Mouse (Mus musculus) midbrain, embryonic 12.5 days (tissue): ENCODE results near the gene Ccdc71l. TPM values are rescaled to one million over a fixed set of nuclear protein-coding genes. Genes with fewer than 3 reads are reported as not detected.

Experiments used
- ATAC-seq: fragments of 200-750 bp; cut with Nextera tagmentation; 2 replicates; pipeline ENCODE4 v1.8.0; 2017; ENCODE audit warnings: low read depth, moderate TSS enrichment, moderate library complexity; ENCODE audit not compliant: low FRiP score
- H3K27ac ChIP-seq: fragments of 300-500 bp; sonication (generic); replicated peaks from 2 replicates; pipeline ENCODE4 v1.5.1; 2016; ENCODE audit warnings: mild to moderate bottlenecking
- H3K27me3 ChIP-seq: fragments of 300-500 bp; sonication (generic); 2 replicates; pipeline ENCODE4 v1.6.1; 2016; ENCODE audit warnings: mild to moderate bottlenecking
- H3K36me3 ChIP-seq: fragments of 300-500 bp; sonication (generic); 2 replicates; pipeline ENCODE4 v1.6.1; 2016
- H3K4me1 ChIP-seq: fragments of 300-500 bp; sonication (generic); 2 replicates; pipeline ENCODE4 v1.6.1; 2016
- H3K4me2 ChIP-seq: fragments of 300-500 bp; sonication (generic); replicated peaks from 2 replicates; pipeline ENCODE4 v1.6.1; 2016; ENCODE audit warnings: mild to moderate bottlenecking, moderate library complexity
- H3K4me3 ChIP-seq: fragments of 300-500 bp; sonication (generic); 2 replicates; pipeline ENCODE4 v1.5.1; 2016; ENCODE audit warnings: mild to moderate bottlenecking
- H3K9ac ChIP-seq: fragments of 300-500 bp; sonication (generic); replicated peaks from 2 replicates; pipeline ENCODE4 v1.6.1; 2016; ENCODE audit warnings: mild to moderate bottlenecking, moderate library complexity
- H3K9me3 ChIP-seq: fragments of 300-500 bp; sonication (generic); 2 replicates; pipeline ENCODE4 v1.6.1; 2016; ENCODE audit warnings: mild to moderate bottlenecking
- WGBS: fragments of 180-500 bp; shearing (Covaris S2); methylation state at CpG from one replicate; pipeline ENCODE4 v1.1.7; 2016; 5-methylcytosine and 5-hydroxymethylcytosine counted together
- polyA plus RNA-seq: library from polyadenylated mRNA; unstranded; fragments of >200 nt; fragmentation: Nextera tagmentation; extraction: Ambion mirVana; gene quantifications from 2 replicates; pipeline ENCODE4 v1.2.1, GENCODE M21; 2016

Gene Ccdc71l
- polyA plus RNA-seq = 6.1 and 6.8 TPM in 2 replicates

GRCm38 (mm10) chr12:32378528-32379295 lies at the start of gene Ccdc71l:
TSS of gene Ccdc71l (plus strand) at chr12:32378704.
- Histone ChIP-seq H3K9ac (peak within 1 kb of the TSS; percentile 89), H3K36me3 (no peaks in the 10 kb centered on the region), H3K27ac (peak within 1 kb of the TSS; percentile 96), H3K4me1 (peaks cover 18% of the 10 kb centered on the region), H3K4me2 (peak within 1 kb of the TSS; percentile 75), H3K27me3 (peaks cover 4% of the 10 kb centered on the region; the same call in 1 of the 2 replicates), H3K4me3 (peak within 1 kb of the TSS; percentile 84), H3K9me3 (no peaks in the 10 kb centered on the region)
- ATAC-seq = peak; percentile 91
- WGBS = under 1% methylated on average over 62 of the region's 78 CpGs

- H3K27me3 ChIP-seq = no peaks in the 10 kb centered on the region
- no peak for ATAC-seq
- no peaks in the 10 kb centered on the region for H3K36me3 ChIP-seq
- H3K27ac ChIP-seq = no peak overlapping the region
- no peak overlapping the region for H3K9ac ChIP-seq
- no peak overlapping the region for H3K4me3 ChIP-seq
- H3K9me3 ChIP-seq = no peaks in the 10 kb centered on the region
- no peaks in the 10 kb centered on the region for H3K4me1 ChIP-seq
- 46% methylated on average over 1 of the region's 1 CpGs for WGBS
- H3K4me2 ChIP-seq = no peak overlapping the region
Observed at GRCm38 (mm10) chr12:32339078-32339477, 39.4 kb upstream of the Ccdc71l start.

DNA sequence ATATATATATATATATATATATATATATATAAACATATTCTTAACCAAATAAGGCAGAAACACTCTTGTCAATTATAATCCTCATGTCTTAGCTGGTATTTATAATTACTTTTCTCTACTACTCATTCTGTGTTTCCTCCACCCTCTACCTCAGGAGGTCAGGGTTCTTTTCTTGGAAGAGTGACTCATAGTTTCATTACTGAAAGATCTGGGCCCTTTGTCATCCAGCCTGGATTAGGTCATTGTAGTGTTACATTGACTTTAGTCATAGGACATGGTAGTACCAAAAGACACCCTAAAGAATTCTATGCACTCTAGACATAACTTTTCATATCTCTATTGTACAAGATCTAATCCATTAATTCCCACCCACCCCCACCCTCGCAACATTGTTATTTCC lies 35.0 kb upstream of the Ccdc71l start:
- H3K4me1 ChIP-seq = no peaks in the 10 kb centered on the region
- H3K9ac ChIP-seq = no peak overlapping the region
- no peak overlapping the region for H3K27ac ChIP-seq
- no peak for ATAC-seq
- no peaks in the 10 kb centered on the region for H3K36me3 ChIP-seq
- H3K9me3 ChIP-seq = no peaks in the 10 kb centered on the region
- 85% methylated on average over 1 of the region's 1 CpGs for WGBS
- no peak overlapping the region for H3K4me2 ChIP-seq
- H3K27me3 ChIP-seq = no peaks in the 10 kb centered on the region
- H3K4me3 ChIP-seq = no peak overlapping the region

DNA sequence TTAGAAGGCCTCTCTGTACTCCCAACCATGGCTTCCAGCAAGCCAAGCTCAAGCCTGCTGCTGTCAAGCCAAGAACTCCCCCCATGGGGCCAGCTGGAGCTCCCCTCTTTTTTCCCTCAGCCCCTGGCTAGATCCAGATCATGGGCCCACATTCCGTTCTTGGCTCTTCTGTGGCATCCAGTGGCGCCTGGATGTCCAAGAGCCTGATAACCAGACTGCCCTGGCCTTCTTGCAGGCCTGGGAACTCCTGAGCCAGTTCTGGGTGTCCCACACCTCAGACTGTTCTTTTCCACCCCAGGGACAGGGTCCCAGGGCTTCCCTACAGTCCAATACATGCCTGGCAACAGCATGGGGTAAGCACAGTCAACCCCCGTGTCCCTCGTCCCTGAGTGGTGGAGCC lies 32.4 kb upstream of the Ccdc71l start:
- no peak overlapping the region for H3K4me2 ChIP-seq
- no peaks in the 10 kb centered on the region for H3K9me3 ChIP-seq
- no peak overlapping the region for H3K27ac ChIP-seq
- 90% methylated on average over 4 of the region's 4 CpGs for WGBS
- no peak for ATAC-seq
- H3K4me3 ChIP-seq = no peak overlapping the region
- H3K9ac ChIP-seq = no peak overlapping the region
- H3K4me1 ChIP-seq = no peaks in the 10 kb centered on the region
- no peaks in the 10 kb centered on the region for H3K36me3 ChIP-seq
- no peaks in the 10 kb centered on the region for H3K27me3 ChIP-seq

- Histone ChIP-seq H3K9ac (no peak overlapping the region), H3K27me3 (no peaks in the 10 kb centered on the region), H3K4me1 (no peaks in the 10 kb centered on the region), H3K9me3 (no peaks in the 10 kb centered on the region), H3K4me2 (no peak overlapping the region), H3K4me3 (no peak overlapping the region), H3K36me3 (no peaks in the 10 kb centered on the region), H3K27ac (no peak overlapping the region)
- ATAC-seq = no peak
- WGBS = 81% methylated on average over 3 of the region's 3 CpGs
Observed at GRCm38 (mm10) chr12:32348493-32348892, 30.0 kb upstream of the Ccdc71l start.

DNA sequence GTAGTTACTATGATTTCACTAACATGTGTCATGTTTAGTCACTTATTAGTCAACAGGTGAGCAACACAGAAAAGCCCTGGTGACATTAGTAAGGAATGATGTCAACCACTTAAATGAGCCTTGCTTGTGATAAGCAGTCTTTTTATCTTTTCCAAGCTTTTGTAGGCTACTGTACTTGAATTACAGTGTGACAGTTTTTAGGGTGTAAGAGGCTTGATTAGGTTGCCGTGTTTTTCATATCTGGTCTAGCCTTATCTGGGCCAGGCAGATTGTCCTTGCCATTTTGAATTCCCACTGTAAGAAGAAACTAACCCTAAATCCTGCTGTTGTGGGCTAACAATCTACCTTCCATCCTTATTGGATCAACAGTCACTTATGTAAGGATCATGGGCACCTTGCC lies 26.6 kb upstream of the Ccdc71l start:
- no peak overlapping the region for H3K27ac ChIP-seq
- H3K4me1 ChIP-seq = no peaks in the 10 kb centered on the region
- no peak for ATAC-seq
- 89% methylated on average over 1 of the region's 1 CpGs for WGBS
- no peak overlapping the region for H3K4me3 ChIP-seq
- no peak overlapping the region for H3K9ac ChIP-seq
- H3K9me3 ChIP-seq = peaks cover 5% of the 10 kb centered on the region; the same call in 1 of the 2 replicates
- no peaks in the 10 kb centered on the region for H3K36me3 ChIP-seq
- no peaks in the 10 kb centered on the region for H3K27me3 ChIP-seq
- no peak overlapping the region for H3K4me2 ChIP-seq

DNA sequence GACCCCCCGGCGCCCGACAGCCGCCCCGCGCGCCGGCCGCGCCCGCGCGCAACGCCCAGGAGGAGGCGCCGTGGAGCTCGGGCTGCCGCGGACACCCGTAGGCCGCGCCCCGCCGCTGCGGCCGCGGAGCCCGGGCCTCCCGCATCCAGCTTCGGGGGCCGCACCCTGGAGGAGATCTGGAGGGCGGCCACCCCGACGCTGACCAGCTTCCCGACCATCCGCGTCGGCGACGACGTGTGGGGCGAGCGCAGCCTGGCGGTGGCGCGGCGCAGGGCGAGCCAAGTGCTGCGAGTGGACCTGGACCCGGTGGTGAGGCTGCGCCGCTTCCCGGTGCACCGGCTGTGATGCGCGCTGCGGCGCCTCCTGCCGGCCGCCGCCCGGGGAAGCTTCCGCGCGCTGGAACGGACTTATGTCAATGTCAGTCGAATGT lies 807 bp downstream of the Ccdc71l start:
- Histone ChIP-seq H3K4me3 (peak overlapping the region; percentile 84), H3K27ac (peak overlapping the region; percentile 96), H3K9me3 (no peaks in the 10 kb centered on the region), H3K4me1 (peaks cover 18% of the 10 kb centered on the region), H3K9ac (peak overlapping the region; percentile 89), H3K4me2 (peak overlapping the region; percentile 75), H3K27me3 (peaks cover 4% of the 10 kb centered on the region; the same call in 1 of the 2 replicates), H3K36me3 (no peaks in the 10 kb centered on the region)
- ATAC-seq = peak; percentile 79
- WGBS = under 1% methylated on average over 67 of the region's 67 CpGs

DNA sequence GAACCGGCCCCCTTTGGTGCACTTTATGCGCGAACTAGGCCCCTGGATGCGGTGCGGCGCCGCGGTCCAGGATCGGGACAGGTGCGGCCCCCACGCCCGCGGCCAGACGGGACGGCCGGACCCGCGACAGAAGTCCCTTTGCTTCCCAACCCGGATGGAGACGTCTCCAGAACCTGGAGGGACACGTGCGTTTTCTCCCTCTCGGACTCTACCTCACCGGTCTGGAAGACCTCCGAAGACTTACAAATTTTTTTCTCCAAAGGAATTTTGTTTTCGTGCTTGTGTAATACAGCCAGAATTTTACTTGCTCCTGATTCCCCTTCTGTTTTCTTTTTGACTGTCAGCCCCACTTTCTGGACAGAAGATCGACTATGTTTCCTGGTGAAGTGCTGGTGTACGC lies 1.2 kb downstream of the Ccdc71l start:
- ATAC-seq = no peak
- H3K27me3 ChIP-seq = peaks cover 4% of the 10 kb centered on the region; the same call in 1 of the 2 replicates
- peak overlapping the region; percentile 84 for H3K4me3 ChIP-seq
- peaks cover 18% of the 10 kb centered on the region for H3K4me1 ChIP-seq
- peak overlapping the region; percentile 89 for H3K9ac ChIP-seq
- no peaks in the 10 kb centered on the region for H3K9me3 ChIP-seq
- no peaks in the 10 kb centered on the region for H3K36me3 ChIP-seq
- peak overlapping the region; percentile 75 for H3K4me2 ChIP-seq
- WGBS = 4% methylated on average over 28 of the region's 28 CpGs
- H3K27ac ChIP-seq = peak overlapping the region; percentile 96

DNA sequence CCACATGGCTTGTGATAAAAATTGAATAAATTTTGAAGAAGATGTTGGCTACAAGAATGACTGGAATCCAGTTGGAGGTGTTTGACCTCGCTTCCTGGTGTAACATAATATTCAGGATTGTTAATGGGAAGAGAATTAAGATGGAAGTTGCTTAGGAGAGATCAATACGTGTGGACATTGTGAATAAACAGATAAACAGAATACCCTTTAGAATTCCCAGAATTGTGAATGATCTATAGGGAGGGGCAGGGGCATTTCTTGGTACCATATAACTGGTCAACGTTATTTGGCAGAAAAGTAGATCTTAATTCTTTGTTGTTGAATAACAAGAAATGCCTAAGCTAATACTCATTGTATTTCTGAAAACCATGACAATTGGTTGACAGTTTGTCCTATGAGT lies 2.0 kb downstream of the Ccdc71l start:
- Histone ChIP-seq H3K36me3 (no peaks in the 10 kb centered on the region), H3K4me3 (peak overlapping the region; percentile 29), H3K4me1 (peaks cover 18% of the 10 kb centered on the region), H3K4me2 (peak overlapping the region; percentile 75), H3K9ac (no peak overlapping the region), H3K27ac (no peak overlapping the region), H3K27me3 (no peaks in the 10 kb centered on the region), H3K9me3 (no peaks in the 10 kb centered on the region)
- 64% methylated on average over 3 of the region's 3 CpGs for WGBS
- no peak for ATAC-seq

- Histone ChIP-seq H3K9me3 (no peaks in the 10 kb centered on the region), H3K4me2 (peak overlapping the region; percentile 75), H3K27ac (no peak overlapping the region), H3K9ac (no peak overlapping the region), H3K27me3 (no peaks in the 10 kb centered on the region), H3K4me1 (peaks cover 18% of the 10 kb centered on the region), H3K4me3 (peak overlapping the region; percentile 29), H3K36me3 (no peaks in the 10 kb centered on the region)
- 97% methylated on average over 2 of the region's 2 CpGs for WGBS
- no peak for ATAC-seq
Observed at GRCm38 (mm10) chr12:32381011-32381410, 2.5 kb downstream of the Ccdc71l start.

DNA sequence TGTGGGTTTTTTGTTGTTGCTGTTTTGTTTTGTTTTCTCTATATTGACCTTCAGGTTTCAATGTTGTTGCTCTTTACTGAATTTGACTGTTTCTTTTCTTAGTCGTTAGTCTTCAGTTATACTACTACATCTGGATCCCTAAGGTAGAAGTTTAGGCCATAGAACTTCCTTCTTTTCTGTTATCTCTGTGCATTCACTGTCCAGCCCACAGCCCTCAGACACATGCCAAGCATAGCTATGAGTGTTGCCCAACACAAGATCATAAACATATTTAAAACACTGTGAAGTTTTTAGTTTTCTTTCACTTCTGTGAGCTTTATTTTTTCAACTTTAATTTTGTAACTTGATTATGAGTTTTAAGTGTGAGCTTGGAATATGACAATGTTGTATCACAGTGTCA lies 41.0 kb downstream of the Ccdc71l start:
- 81% methylated on average over 1 of the region's 1 CpGs for WGBS
- ATAC-seq = no peak
- H3K27ac ChIP-seq = no peak overlapping the region
- H3K9ac ChIP-seq = no peak overlapping the region
- H3K36me3 ChIP-seq = no peaks in the 10 kb centered on the region
- no peaks in the 10 kb centered on the region for H3K9me3 ChIP-seq
- H3K4me3 ChIP-seq = no peak overlapping the region
- H3K4me2 ChIP-seq = no peak overlapping the region
- H3K4me1 ChIP-seq = no peaks in the 10 kb centered on the region
- no peaks in the 10 kb centered on the region for H3K27me3 ChIP-seq

GRCm38 (mm10) chr12:32427832-32428231 lies 49.3 kb downstream of the Ccdc71l start:
- Histone ChIP-seq H3K36me3 (no peaks in the 10 kb centered on the region), H3K27ac (no peak overlapping the region), H3K4me2 (no peak overlapping the region), H3K4me1 (no peaks in the 10 kb centered on the region), H3K9me3 (no peaks in the 10 kb centered on the region), H3K27me3 (no peaks in the 10 kb centered on the region), H3K4me3 (no peak overlapping the region), H3K9ac (no peak overlapping the region)
- no peak for ATAC-seq
